Mouse (Mus musculus) forebrain, embryonic 15.5 days (tissue): ENCODE results near the gene B130006D01Rik. TPM values are rescaled to one million over a fixed set of nuclear protein-coding genes. Genes with fewer than 3 reads are reported as not detected.
"Not testable (repeated sequence)": the region's sequence is repeated elsewhere in the genome, so short reads cannot be mapped to it uniquely, and the experiment has no call there.

Experiments
- ATAC-seq: fragments of 200-750 bp; cut with Nextera tagmentation; replicated peaks from 2 replicates; pipeline ENCODE4 v1.8.0; 2017; ENCODE audit warnings: mild to moderate bottlenecking, moderate TSS enrichment, moderate library complexity
- H3K27ac ChIP-seq: fragments of 300-500 bp; sonication (generic); replicated peaks from 2 replicates; pipeline ENCODE4 v1.5.1; 2015; ENCODE audit warnings: mild to moderate bottlenecking, inconsistent platforms
- H3K27me3 ChIP-seq: fragments of 300-500 bp; sonication (generic); 2 replicates; pipeline ENCODE4 v1.6.1; 2015; ENCODE audit warnings: inconsistent platforms
- H3K36me3 ChIP-seq: fragments of 300-500 bp; sonication (generic); 2 replicates; pipeline ENCODE4 v1.6.1; 2015; ENCODE audit warnings: mild to moderate bottlenecking, inconsistent platforms
- H3K4me1 ChIP-seq: fragments of 300-500 bp; sonication (generic); 2 replicates; pipeline ENCODE4 v1.6.1; 2015; ENCODE audit warnings: inconsistent platforms
- H3K4me2 ChIP-seq: fragments of 300-500 bp; sonication (generic); replicated peaks from 2 replicates; pipeline ENCODE4 v1.6.1; 2015; ENCODE audit warnings: mild to moderate bottlenecking, inconsistent platforms
- H3K4me3 ChIP-seq: fragments of 300-500 bp; sonication (generic); 2 replicates; pipeline ENCODE4 v1.5.1; 2015; ENCODE audit warnings: mild to moderate bottlenecking, inconsistent platforms
- H3K9ac ChIP-seq: fragments of 300-500 bp; sonication (generic); replicated peaks from 2 replicates; pipeline ENCODE4 v1.6.1; 2015; ENCODE audit warnings: mild to moderate bottlenecking, inconsistent platforms
- H3K9me3 ChIP-seq: fragments of 300-500 bp; sonication (generic); 2 replicates; pipeline ENCODE4 v1.6.1; 2016; ENCODE audit warnings: inconsistent platforms
- WGBS: fragments of 180-500 bp; shearing (Covaris S2); methylation state at CpG from one replicate; pipeline ENCODE4 v1.1.7; 2015; ENCODE audit warnings: mixed read lengths; 5-methylcytosine and 5-hydroxymethylcytosine counted together
- polyA plus RNA-seq: library from polyadenylated mRNA; unstranded; fragments of >200 nt; fragmentation: Nextera tagmentation; extraction: Ambion mirVana; gene quantifications from 2 replicates; pipeline ENCODE4 v1.2.1, GENCODE M21; 2015

B130006D01Rik gene
- polyA plus RNA-seq, 1 experiment from 2014 or later: 1.9 TPM

GRCm38 (mm10) chr11:95755137-95755536 lies 31.8 kb downstream of the B130006D01Rik start:
- not testable (repeated sequence) for H3K27ac ChIP-seq, H3K4me3 ChIP-seq, H3K9ac ChIP-seq, ATAC-seq, H3K4me2 ChIP-seq, H3K4me1 ChIP-seq, H3K9me3 ChIP-seq, H3K27me3 ChIP-seq
- WGBS: 96% methylated on average over 4 of the region's 4 CpGs
- peaks cover 26% of the 10 kb centered on the region for H3K36me3 ChIP-seq

- Histone ChIP-seq H3K27me3 (no peaks in the 10 kb centered on the region), H3K27ac (no peak overlapping the region), H3K9ac (no peak overlapping the region), H3K36me3 (peaks cover 17% of the 10 kb centered on the region), H3K4me1 (no peaks in the 10 kb centered on the region), H3K4me3 (no peak overlapping the region), H3K9me3 (no peaks in the 10 kb centered on the region), H3K4me2 (no peak overlapping the region)
- WGBS: 90% methylated on average over 5 of the region's 5 CpGs
- no peak for ATAC-seq
These were observed 37.1 kb downstream of the B130006D01Rik start for GRCm38 (mm10) chr11:95760521-95760920.

- no peak for ATAC-seq
- Histone ChIP-seq H3K9me3 (no peaks in the 10 kb centered on the region), H3K27ac (no peak overlapping the region), H3K36me3 (peaks cover 8% of the 10 kb centered on the region), H3K4me1 (no peaks in the 10 kb centered on the region), H3K27me3 (no peaks in the 10 kb centered on the region), H3K9ac (no peak overlapping the region), H3K4me2 (no peak overlapping the region), H3K4me3 (no peak overlapping the region)
- 90% methylated on average over 4 of the region's 4 CpGs for whole genome bisulfite sequencing
These were observed 39.6 kb downstream of the B130006D01Rik start for GRCm38 (mm10) chr11:95762996-95763395.

- no peak overlapping the region for H3K9ac ChIP-seq
- no peak overlapping the region for H3K27ac ChIP-seq
- H3K36me3 ChIP-seq: peaks cover 18% of the 10 kb centered on the region
- H3K4me3 ChIP-seq: no peak overlapping the region
- ATAC-seq: no peak
- no peaks in the 10 kb centered on the region for H3K9me3 ChIP-seq
- 74% methylated on average over 8 of the region's 8 CpGs for WGBS
- H3K27me3 ChIP-seq: no peaks in the 10 kb centered on the region
- no peaks in the 10 kb centered on the region for H3K4me1 ChIP-seq
- no peak overlapping the region for H3K4me2 ChIP-seq
These were observed 41.4 kb downstream of the B130006D01Rik start for GRCm38 (mm10) chr11:95764806-95765205.

GRCm38 (mm10) chr11:95765334-95765733 lies 41.9 kb downstream of the B130006D01Rik start:
- 93% methylated on average over 10 of the region's 10 CpGs for WGBS
- no peak overlapping the region for H3K9ac ChIP-seq
- no peak overlapping the region for H3K4me2 ChIP-seq
- H3K27ac ChIP-seq: no peak overlapping the region
- peaks cover 22% of the 10 kb centered on the region for H3K36me3 ChIP-seq
- no peak overlapping the region for H3K4me3 ChIP-seq
- ATAC-seq: no peak
- H3K4me1 ChIP-seq: no peaks in the 10 kb centered on the region
- no peaks in the 10 kb centered on the region for H3K9me3 ChIP-seq
- H3K27me3 ChIP-seq: no peaks in the 10 kb centered on the region

GRCm38 (mm10) chr11:95768244-95768643 lies 44.9 kb downstream of the B130006D01Rik start:
- Histone ChIP-seq H3K27ac (no peak overlapping the region), H3K9ac (no peak overlapping the region), H3K9me3 (no peaks in the 10 kb centered on the region), H3K36me3 (peaks cover 22% of the 10 kb centered on the region), H3K27me3 (no peaks in the 10 kb centered on the region), H3K4me3 (no peak overlapping the region), H3K4me1 (no peaks in the 10 kb centered on the region), H3K4me2 (no peak overlapping the region)
- WGBS: 85% methylated on average over 6 of the region's 6 CpGs
- ATAC-seq: no peak

GRCm38 (mm10) chr11:95769208-95769607 lies 45.8 kb downstream of the B130006D01Rik start:
- H3K4me1 ChIP-seq: no peaks in the 10 kb centered on the region
- no peak overlapping the region for H3K4me3 ChIP-seq
- WGBS: 91% methylated on average over 10 of the region's 10 CpGs
- no peak overlapping the region for H3K9ac ChIP-seq
- H3K9me3 ChIP-seq: no peaks in the 10 kb centered on the region
- H3K4me2 ChIP-seq: no peak overlapping the region
- H3K36me3 ChIP-seq: peaks cover 14% of the 10 kb centered on the region; the same call in 1 of the 2 replicates
- ATAC-seq: no peak
- no peaks in the 10 kb centered on the region for H3K27me3 ChIP-seq
- no peak overlapping the region for H3K27ac ChIP-seq

GRCm38 (mm10) chr11:95770720-95771364 lies 47.5 kb downstream of the B130006D01Rik start:
- WGBS: 64% methylated on average over 9 of the region's 9 CpGs
- ATAC-seq: no peak
- no peak overlapping the region for H3K4me2 ChIP-seq

GRCm38 (mm10) chr11:95771665-95772064 lies 48.3 kb downstream of the B130006D01Rik start:
- H3K4me2 ChIP-seq: no peak overlapping the region
- WGBS: 94% methylated on average over 8 of the region's 8 CpGs

More at GRCm38 (mm10) chr11:95770720-95771364, 47.5 kb downstream of the B130006D01Rik start:
- no peaks in the 10 kb centered on the region for H3K27me3 ChIP-seq
- H3K4me1 ChIP-seq: no peaks in the 10 kb centered on the region
- H3K36me3 ChIP-seq: peaks cover 14% of the 10 kb centered on the region; the same call in 1 of the 2 replicates
- no peak overlapping the region for H3K4me3 ChIP-seq
- no peak overlapping the region for H3K27ac ChIP-seq
- no peaks in the 10 kb centered on the region for H3K9me3 ChIP-seq
- no peak overlapping the region for H3K9ac ChIP-seq

GRCm38 (mm10) chr11:95773264-95773663 lies 49.9 kb downstream of the B130006D01Rik start:
- Histone ChIP-seq H3K27me3 (no peaks in the 10 kb centered on the region), H3K9ac (no peak overlapping the region), H3K4me1 (no peaks in the 10 kb centered on the region), H3K36me3 (peaks cover 14% of the 10 kb centered on the region; the same call in 1 of the 2 replicates), H3K4me2 (no peak overlapping the region), H3K27ac (no peak overlapping the region), H3K9me3 (no peaks in the 10 kb centered on the region), H3K4me3 (no peak overlapping the region)
- WGBS: 82% methylated on average over 3 of the region's 3 CpGs
- no peak for ATAC-seq

More at GRCm38 (mm10) chr11:95771665-95772064, 48.3 kb downstream of the B130006D01Rik start:
- H3K9ac ChIP-seq: no peak overlapping the region
- H3K4me1 ChIP-seq: no peaks in the 10 kb centered on the region
- H3K9me3 ChIP-seq: no peaks in the 10 kb centered on the region
- no peaks in the 10 kb centered on the region for H3K27me3 ChIP-seq
- no peak overlapping the region for H3K4me3 ChIP-seq
- peaks cover 14% of the 10 kb centered on the region; the same call in 1 of the 2 replicates for H3K36me3 ChIP-seq
- no peak overlapping the region for H3K27ac ChIP-seq
- no peak for ATAC-seq
